Mouse (Mus musculus): Measurements from ENCODE around the gene Tmem131l. TPM values are rescaled to one million over a fixed set of nuclear protein-coding genes. Genes with fewer than 3 reads are reported as not detected.
A peak's percentile ranks its signal among the peaks of the same experiment; 100 is the strongest.

Gene Tmem131l
- polyA plus RNA-seq, 1 experiment from 2014 or later: 26.1 TPM

DNA sequence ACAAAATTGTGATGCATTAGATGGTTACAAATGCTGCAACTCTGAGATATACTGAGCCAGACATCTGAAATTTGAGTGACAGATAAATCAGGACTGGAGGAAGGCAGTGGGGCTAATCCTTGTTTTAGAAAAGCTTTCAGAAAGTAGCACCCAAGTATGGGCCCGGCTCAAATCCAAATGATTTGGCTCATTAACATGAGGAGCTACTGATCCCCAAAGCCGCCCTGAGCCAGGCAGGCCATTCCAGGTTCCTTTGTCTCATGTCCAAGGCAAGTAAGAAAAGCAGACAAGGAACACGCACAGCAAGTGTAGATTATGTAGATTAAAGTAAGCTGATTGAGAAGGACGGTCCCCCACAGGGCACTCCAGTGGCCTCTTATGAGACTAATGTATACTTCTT, 57.2 kb downstream of the Tmem131l start:
- peaks cover 23% of the 10 kb centered on the region for H3K4me1 ChIP-seq (replicated peaks)
- no peak overlapping the region for H3K9ac ChIP-seq
- H3K4me2 ChIP-seq (replicated peaks): no peak overlapping the region
- H3K27ac ChIP-seq: no peak overlapping the region
- H3K36me3 ChIP-seq: no peaks in the 10 kb centered on the region
- H3K27me3 ChIP-seq (replicated peaks): no peaks in the 10 kb centered on the region
- ATAC-seq: no peak
- WGBS: 89% methylated on average over 4 of the region's 4 CpGs
- no peak overlapping the region for H3K4me3 ChIP-seq (replicated peaks)
- H3K9me3 ChIP-seq: no peaks in the 10 kb centered on the region

DNA sequence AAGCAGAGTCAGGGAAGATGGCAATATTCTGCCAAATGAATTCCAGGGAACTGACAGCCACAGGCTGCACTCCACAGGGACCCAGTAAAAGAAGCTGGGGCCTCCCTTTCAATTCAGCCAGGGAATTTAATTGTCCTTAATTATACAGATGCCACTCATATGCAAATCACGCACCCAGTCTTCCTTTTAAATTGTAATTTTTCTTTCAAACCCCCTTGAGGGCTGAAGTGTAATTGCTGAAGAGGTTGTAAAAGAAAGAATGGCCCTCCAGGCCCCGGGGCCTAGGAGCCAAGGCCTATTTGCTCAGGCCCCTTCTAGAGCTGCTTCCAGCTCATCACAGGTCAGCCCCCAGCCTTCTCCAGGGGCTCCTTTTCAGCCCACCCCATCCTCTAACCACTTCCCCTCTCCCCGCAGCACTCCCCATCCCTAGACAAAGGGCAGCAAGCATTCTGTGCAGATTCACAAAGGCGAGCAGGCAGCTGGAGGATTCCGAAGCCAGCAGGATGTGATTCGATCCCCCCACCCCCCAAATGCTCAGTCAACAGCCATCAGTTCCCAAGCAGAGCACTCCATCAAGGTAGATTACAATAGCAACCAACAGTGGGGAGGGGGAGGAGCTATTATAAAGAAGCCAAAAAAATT, 59.6 kb downstream of the Tmem131l start:
- Histone ChIP-seq H3K36me3 (no peaks in the 10 kb centered on the region), H3K9ac (no peak overlapping the region), H3K27ac (0 out of 2 replicates have a peak overlapping the region, but pooled peaks have one; percentile 9), H3K4me2 (replicated peaks) (no peak overlapping the region), H3K4me3 (replicated peaks) (no peak overlapping the region), H3K27me3 (replicated peaks) (no peaks in the 10 kb centered on the region), H3K4me1 (replicated peaks) (peaks cover 18% of the 10 kb centered on the region), H3K9me3 (no peaks in the 10 kb centered on the region)
- WGBS: 35% methylated on average over 6 of the region's 6 CpGs
- ATAC-seq: 0 out of 2 replicates have a peak, but pooled peaks have one; percentile 32

DNA sequence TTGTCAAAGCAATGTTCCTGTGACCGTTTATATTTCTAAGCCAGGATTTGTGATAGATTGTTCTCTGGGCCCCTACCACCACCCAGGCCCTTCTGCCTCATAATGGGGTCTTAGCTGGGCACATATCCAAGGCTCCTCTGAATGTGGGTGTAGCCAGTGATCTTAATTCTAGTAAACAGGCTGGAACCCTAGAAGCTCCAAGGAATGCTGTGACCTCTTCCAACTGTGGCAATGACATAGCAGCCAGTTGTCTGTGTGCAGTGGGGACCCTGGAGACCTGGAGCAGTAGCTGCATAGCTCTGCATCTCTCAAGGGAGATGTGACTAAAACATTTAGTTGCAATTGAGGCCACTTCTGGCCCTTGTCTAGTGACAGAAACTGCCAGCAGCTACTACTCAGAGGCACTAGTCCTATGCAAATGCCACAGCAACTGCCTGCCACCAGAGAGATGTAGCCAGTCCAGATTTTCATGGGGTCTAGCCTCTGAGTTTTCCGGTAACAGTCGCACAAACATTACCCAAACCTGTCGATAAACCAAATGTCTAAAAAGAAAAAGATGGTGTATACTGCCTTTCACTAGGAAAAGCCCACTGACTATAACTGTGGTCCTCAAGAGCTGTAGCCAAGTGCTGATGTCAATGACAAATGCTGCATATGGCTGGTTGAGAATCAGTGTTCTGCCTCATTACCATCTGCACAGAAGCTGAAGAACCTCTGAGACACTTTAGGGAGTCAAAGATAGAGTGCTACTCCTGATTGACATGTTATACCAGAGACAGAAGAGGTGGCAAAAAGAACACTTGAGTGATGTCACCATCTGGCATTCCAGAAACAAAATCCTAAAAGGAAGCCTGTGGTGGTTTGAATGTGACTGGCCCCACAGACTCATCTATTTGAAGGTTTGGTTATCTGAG, 61.2 kb downstream of the Tmem131l start:
- H3K4me2 ChIP-seq (replicated peaks): no peak overlapping the region
- H3K9me3 ChIP-seq: no peaks in the 10 kb centered on the region
- no peak for ATAC-seq
- no peaks in the 10 kb centered on the region for H3K36me3 ChIP-seq
- WGBS: 76% methylated on average over 4 of the region's 4 CpGs
- H3K27ac ChIP-seq: peak overlapping the region; percentile 9; the same call in 1 of the 2 replicates
- no peaks in the 10 kb centered on the region for H3K27me3 ChIP-seq (replicated peaks)
- no peak overlapping the region for H3K4me3 ChIP-seq (replicated peaks)
- H3K9ac ChIP-seq: no peak overlapping the region
- peaks cover 13% of the 10 kb centered on the region for H3K4me1 ChIP-seq (replicated peaks)

DNA sequence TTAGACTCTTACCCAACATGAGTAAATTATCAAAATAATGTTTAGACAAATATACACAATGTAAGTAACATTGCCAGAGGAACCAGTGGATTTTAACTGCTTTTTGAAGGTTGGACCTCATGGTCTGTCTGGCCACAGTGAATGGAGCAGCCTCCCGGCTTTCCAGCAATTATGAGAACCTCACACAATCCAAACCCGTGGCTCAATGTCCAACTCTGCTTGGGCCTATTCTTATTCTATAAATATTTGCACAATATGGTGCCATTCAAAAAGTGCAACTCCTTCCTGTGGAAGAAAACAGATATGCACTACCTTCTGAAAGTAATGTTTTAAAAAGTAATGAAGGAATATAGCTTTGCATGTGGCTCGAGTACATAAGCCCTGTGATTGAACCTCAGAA, 62.2 kb downstream of the Tmem131l start:
- no peak for ATAC-seq
- Histone ChIP-seq H3K27ac (no peak overlapping the region), H3K9me3 (no peaks in the 10 kb centered on the region), H3K9ac (no peak overlapping the region), H3K27me3 (replicated peaks) (no peaks in the 10 kb centered on the region), H3K36me3 (no peaks in the 10 kb centered on the region), H3K4me1 (replicated peaks) (peaks cover 13% of the 10 kb centered on the region), H3K4me2 (replicated peaks) (no peak overlapping the region), H3K4me3 (replicated peaks) (no peak overlapping the region)
- 60% methylated on average over 3 of the region's 3 CpGs for WGBS

DNA sequence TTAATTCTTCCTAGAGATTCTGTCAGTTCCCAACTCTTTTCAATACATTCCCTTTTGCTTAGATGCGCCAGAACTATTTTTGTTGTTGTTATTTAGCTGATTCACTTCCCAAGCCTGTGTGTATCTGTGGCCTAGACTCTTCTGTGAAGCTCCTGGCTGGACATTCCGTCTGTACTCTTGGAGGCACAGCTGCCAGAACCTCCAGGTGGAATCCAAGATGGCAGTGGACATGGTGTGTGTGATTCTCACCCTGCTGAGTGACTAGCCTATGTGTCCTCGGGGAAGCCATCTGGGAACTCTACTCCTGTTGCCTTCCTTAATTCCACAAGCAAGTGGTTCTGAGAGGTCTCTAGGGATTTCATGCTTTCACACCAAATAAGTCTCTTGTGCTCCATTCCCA, 63.8 kb downstream of the Tmem131l start:
- WGBS: 80% methylated on average over 3 of the region's 3 CpGs
- H3K4me1 ChIP-seq (replicated peaks): peaks cover 13% of the 10 kb centered on the region
- H3K9ac ChIP-seq: no peak overlapping the region
- no peaks in the 10 kb centered on the region for H3K27me3 ChIP-seq (replicated peaks)
- no peaks in the 10 kb centered on the region for H3K9me3 ChIP-seq
- H3K4me3 ChIP-seq (replicated peaks): no peak overlapping the region
- no peak for ATAC-seq
- no peak overlapping the region for H3K27ac ChIP-seq
- no peaks in the 10 kb centered on the region for H3K36me3 ChIP-seq
- no peak overlapping the region for H3K4me2 ChIP-seq (replicated peaks)

DNA sequence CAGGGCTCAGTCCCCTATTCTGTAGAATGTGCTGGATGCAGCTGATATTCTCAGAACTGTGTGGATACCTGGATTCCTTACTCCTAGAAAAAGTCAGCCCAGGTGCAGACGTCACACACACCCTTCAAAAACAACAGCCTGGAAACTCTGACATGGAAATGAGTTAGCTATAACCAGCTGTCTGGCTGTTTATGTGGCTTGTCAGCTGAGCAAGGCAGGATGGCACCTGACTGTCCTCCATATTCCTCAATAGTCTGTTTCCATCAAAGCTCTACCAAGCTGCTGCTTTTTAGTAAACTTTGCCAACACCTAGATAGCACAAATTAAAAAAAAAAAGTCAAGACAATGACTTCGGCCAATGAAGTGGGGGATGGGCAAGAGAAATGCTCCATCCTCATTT, 66.6 kb downstream of the Tmem131l start:
- Histone ChIP-seq H3K27ac (no peak overlapping the region), H3K36me3 (no peaks in the 10 kb centered on the region), H3K9me3 (no peaks in the 10 kb centered on the region), H3K4me3 (replicated peaks) (no peak overlapping the region), H3K9ac (no peak overlapping the region), H3K4me1 (replicated peaks) (peaks cover 2% of the 10 kb centered on the region), H3K27me3 (replicated peaks) (no peaks in the 10 kb centered on the region), H3K4me2 (replicated peaks) (no peak overlapping the region)
- 79% methylated on average over 2 of the region's 2 CpGs for WGBS
- ATAC-seq: no peak

DNA sequence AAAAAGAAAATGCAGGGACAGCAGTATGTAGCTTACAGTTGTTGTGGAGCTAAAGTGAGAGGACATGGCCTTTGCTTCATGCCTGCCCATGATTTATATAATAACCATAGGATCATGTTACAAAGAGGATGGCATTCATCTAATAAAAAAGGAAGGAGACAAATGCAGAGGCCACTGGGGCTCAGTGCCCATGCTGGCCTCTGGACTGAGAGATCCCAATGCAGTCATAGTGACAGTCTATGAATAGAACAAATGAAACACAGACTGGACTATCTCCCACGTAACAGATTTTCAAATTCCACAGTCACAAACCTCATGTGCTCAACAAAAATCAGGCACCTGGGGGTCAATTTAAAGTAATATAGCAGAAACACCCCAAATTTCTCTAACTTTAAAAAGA, 69.3 kb downstream of the Tmem131l start:
- Histone ChIP-seq H3K27me3 (replicated peaks) (no peaks in the 10 kb centered on the region), H3K36me3 (no peaks in the 10 kb centered on the region), H3K9me3 (no peaks in the 10 kb centered on the region), H3K4me1 (replicated peaks) (no peaks in the 10 kb centered on the region), H3K4me3 (replicated peaks) (no peak overlapping the region), H3K9ac (no peak overlapping the region; the same call in 1 of the 2 replicates), H3K4me2 (replicated peaks) (no peak overlapping the region), H3K27ac (no peak overlapping the region)
- no peak for ATAC-seq
- WGBS: 45% methylated on average over 1 of the region's 1 CpGs

DNA sequence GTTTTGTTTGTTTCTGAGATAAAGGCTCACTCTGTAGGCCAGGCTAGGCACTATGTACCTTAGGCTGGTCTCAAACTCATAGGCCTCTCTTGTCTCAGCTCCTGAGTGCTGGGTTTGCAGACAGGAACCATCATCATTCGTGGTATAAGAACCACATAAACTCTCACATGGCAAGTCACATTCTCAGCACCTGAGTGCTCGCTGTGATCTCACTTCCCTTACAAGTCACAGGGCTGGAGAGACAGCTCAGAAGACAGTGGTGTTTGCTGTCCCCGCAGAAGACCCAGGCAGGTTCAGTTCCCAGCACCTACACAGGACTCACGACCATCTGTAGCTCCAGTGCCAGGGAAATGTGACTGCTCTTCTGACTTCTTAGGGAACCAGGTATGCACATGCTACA, 70.9 kb downstream of the Tmem131l start:
- Histone ChIP-seq H3K9ac (no peak overlapping the region), H3K36me3 (no peaks in the 10 kb centered on the region), H3K4me1 (replicated peaks) (no peaks in the 10 kb centered on the region), H3K4me3 (replicated peaks) (no peak overlapping the region), H3K4me2 (replicated peaks) (no peak overlapping the region), H3K27ac (no peak overlapping the region), H3K9me3 (no peaks in the 10 kb centered on the region), H3K27me3 (replicated peaks) (no peaks in the 10 kb centered on the region)
- no peak for ATAC-seq
- WGBS: 84% methylated on average over 4 of the region's 4 CpGs

DNA sequence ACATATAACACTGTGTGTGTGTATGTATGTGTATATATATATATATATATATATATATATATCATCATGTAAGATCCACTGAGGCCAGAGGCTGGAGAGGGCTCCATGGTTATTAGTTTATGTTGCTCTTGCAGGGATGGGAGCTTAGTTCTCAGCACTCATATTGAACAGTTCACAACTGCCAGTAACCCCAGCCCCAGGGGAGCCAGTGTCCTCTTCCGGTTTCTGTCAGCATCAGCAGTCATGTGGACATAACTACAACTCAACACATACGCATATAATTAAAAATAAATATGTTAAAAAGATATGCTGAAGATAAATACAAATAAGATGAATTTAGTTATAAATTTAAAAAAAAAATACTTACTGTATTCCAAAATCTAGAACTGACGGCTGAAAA, 72.2 kb downstream of the Tmem131l start:
- H3K4me1 ChIP-seq (replicated peaks): no peaks in the 10 kb centered on the region
- no peak overlapping the region for H3K27ac ChIP-seq
- WGBS: 94% methylated on average over 3 of the region's 3 CpGs
- no peaks in the 10 kb centered on the region for H3K9me3 ChIP-seq
- ATAC-seq: no peak
- no peak overlapping the region for H3K9ac ChIP-seq
- H3K4me3 ChIP-seq (replicated peaks): no peak overlapping the region
- no peaks in the 10 kb centered on the region for H3K27me3 ChIP-seq (replicated peaks)
- H3K4me2 ChIP-seq (replicated peaks): no peak overlapping the region
- no peaks in the 10 kb centered on the region for H3K36me3 ChIP-seq

DNA sequence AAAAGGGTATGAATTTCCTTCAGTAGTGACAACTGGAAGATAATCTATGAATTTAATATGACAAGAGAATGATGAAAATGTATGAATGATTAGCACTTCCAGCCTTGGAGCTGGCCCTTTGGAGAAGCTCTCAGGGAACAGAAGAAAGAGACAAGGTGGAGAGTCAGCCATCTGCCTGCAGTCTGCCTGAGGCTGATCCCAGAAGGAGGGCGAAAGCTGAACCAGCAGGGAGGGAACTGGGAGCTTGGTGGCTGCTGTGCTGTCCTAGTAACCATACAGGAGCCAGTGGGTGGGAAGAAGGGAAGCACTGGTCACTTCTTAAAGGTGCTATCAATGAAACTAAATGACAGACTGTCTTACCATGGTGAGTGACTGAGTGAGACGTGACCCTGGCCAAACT, 74.6 kb downstream of the Tmem131l start:
- Histone ChIP-seq H3K9me3 (no peaks in the 10 kb centered on the region), H3K27me3 (replicated peaks) (no peaks in the 10 kb centered on the region), H3K36me3 (no peaks in the 10 kb centered on the region), H3K4me1 (replicated peaks) (no peaks in the 10 kb centered on the region), H3K4me3 (replicated peaks) (no peak overlapping the region), H3K27ac (no peak overlapping the region), H3K4me2 (replicated peaks) (no peak overlapping the region), H3K9ac (no peak overlapping the region)
- WGBS: 92% methylated on average over 2 of the region's 2 CpGs
- no peak for ATAC-seq

DNA sequence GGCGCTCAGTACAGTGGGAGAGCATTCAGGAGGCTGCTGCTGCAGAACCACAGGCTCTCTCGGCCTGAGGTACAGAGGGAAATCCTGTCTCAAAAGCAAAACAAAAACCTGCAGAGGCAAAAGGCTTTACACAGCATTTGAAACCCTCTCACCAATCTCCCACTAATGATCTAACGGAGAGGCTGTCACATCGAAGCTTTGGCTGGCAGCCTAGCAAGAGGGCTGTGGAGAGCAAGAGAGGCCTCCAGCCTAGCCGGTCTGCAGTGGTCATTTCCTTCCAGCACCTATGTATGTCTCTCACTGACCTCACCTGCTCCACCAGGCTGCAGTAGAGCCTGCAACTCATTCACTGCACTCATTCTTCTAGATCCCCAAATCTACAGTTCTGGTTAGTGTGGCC, 76.3 kb downstream of the Tmem131l start:
- no peak for ATAC-seq
- Histone ChIP-seq H3K9me3 (no peaks in the 10 kb centered on the region), H3K4me2 (replicated peaks) (no peak overlapping the region), H3K4me3 (replicated peaks) (no peak overlapping the region), H3K27ac (no peak overlapping the region), H3K9ac (no peak overlapping the region), H3K36me3 (no peaks in the 10 kb centered on the region), H3K4me1 (replicated peaks) (no peaks in the 10 kb centered on the region), H3K27me3 (replicated peaks) (no peaks in the 10 kb centered on the region)
- 83% methylated on average over 5 of the region's 5 CpGs for WGBS

DNA sequence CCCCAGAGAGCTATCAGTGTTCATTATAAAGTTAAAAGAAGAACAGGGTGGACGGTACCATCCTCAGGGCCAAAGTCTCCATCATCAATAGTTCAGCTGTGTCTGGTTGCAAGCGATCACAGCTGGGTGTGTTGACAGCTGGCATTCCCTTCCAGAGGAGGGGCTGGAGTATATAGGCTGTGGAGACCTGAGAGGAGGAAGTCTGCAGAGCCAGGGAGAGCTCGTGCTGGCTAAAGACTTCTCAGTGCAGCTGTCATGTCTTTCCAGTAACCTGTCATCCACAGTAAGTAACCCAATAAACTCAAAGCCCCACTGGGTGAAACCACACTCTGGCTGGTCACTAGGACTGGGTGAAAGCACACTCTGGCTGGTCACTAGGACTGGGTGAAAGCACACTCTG, 77.4 kb downstream of the Tmem131l start:
- no peak overlapping the region for H3K27ac ChIP-seq
- no peaks in the 10 kb centered on the region for H3K4me1 ChIP-seq (replicated peaks)
- H3K4me3 ChIP-seq (replicated peaks): no peak overlapping the region
- ATAC-seq: no peak
- no peaks in the 10 kb centered on the region for H3K36me3 ChIP-seq
- H3K9ac ChIP-seq: no peak overlapping the region
- H3K9me3 ChIP-seq: no peaks in the 10 kb centered on the region
- no peak overlapping the region for H3K4me2 ChIP-seq (replicated peaks)
- no peaks in the 10 kb centered on the region for H3K27me3 ChIP-seq (replicated peaks)
- 50% methylated on average over 3 of the region's 3 CpGs for WGBS

DNA sequence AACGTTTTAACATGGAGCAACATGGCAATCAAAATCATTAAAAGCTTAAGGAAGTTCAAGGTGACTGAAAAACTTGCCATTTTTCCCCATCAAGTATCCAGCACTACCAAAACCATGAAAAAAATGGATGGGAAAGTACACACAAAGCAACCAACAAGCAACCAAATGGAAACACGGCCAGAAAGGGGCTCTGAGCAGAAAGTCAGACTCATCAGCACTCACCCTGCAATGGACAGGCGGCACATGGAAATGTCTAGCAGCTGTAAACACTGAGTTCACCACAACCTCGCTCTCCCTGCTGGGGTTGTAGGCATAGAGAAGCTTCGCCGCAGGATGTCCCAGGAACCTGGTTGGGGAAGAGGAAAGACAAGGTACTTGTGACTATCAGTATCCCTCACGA, 77.9 kb downstream of the Tmem131l start:
- no peaks in the 10 kb centered on the region for H3K9me3 ChIP-seq
- ATAC-seq: no peak
- H3K4me1 ChIP-seq (replicated peaks): no peaks in the 10 kb centered on the region
- 81% methylated on average over 7 of the region's 7 CpGs for WGBS
- H3K27ac ChIP-seq: no peak overlapping the region
- H3K36me3 ChIP-seq: no peaks in the 10 kb centered on the region
- no peak overlapping the region for H3K4me2 ChIP-seq (replicated peaks)
- no peak overlapping the region for H3K9ac ChIP-seq
- H3K27me3 ChIP-seq (replicated peaks): no peaks in the 10 kb centered on the region
- no peak overlapping the region for H3K4me3 ChIP-seq (replicated peaks)

All from intestine, embryonic 15.5 days (tissue).